Mouse (Mus musculus) heart, embryonic 12.5 days (tissue): ENCODE data around the gene Espl1. TPM values are rescaled to one million over a fixed set of nuclear protein-coding genes. Genes with fewer than 3 reads are reported as not detected.

Source experiments
- ATAC-seq: fragments of 200-750 bp; cut with Nextera tagmentation; 2 replicates; pipeline ENCODE4 v1.8.0; 2017; ENCODE audit warnings: moderate TSS enrichment, moderate library complexity; ENCODE audit not compliant: insufficient number of reproducible peaks, low FRiP score
- H3K27ac ChIP-seq: fragments of 300-500 bp; sonication (generic); 2 replicates; pipeline ENCODE4 v1.5.1; 2016; ENCODE audit warnings: mild to moderate bottlenecking, moderate library complexity; ENCODE audit not compliant: poor library complexity, severe bottlenecking
- H3K27me3 ChIP-seq: fragments of 300-500 bp; sonication (generic); replicated peaks from 2 replicates; pipeline ENCODE4 v1.6.1; 2016; ENCODE audit warnings: mild to moderate bottlenecking, moderate library complexity
- H3K36me3 ChIP-seq: fragments of 300-500 bp; sonication (generic); 2 replicates; pipeline ENCODE4 v1.6.1; 2016; ENCODE audit warnings: mild to moderate bottlenecking, moderate library complexity
- H3K4me1 ChIP-seq: fragments of 300-500 bp; sonication (generic); replicated peaks from 2 replicates; pipeline ENCODE4 v1.6.1; 2016; ENCODE audit warnings: mild to moderate bottlenecking
- H3K4me2 ChIP-seq: fragments of 300-500 bp; sonication (generic); 2 replicates; pipeline ENCODE4 v1.6.1; 2016; ENCODE audit warnings: mild to moderate bottlenecking, moderate library complexity
- H3K4me3 ChIP-seq: fragments of 300-500 bp; sonication (generic); 2 replicates; pipeline ENCODE4 v1.5.1; 2016; ENCODE audit warnings: mild to moderate bottlenecking
- H3K9ac ChIP-seq: fragments of 300-500 bp; sonication (generic); 2 replicates; pipeline ENCODE4 v1.6.1; 2016; ENCODE audit warnings: mild to moderate bottlenecking, moderate library complexity
- H3K9me3 ChIP-seq: fragments of 300-500 bp; sonication (generic); replicated peaks from 2 replicates; pipeline ENCODE4 v1.6.1; 2016; ENCODE audit warnings: mild to moderate bottlenecking, moderate library complexity
- WGBS: fragments of 180-500 bp; shearing (Covaris S2); methylation state at CpG from one replicate; pipeline ENCODE4 v1.1.7; 2016; 5-methylcytosine and 5-hydroxymethylcytosine counted together
- polyA plus RNA-seq: library from polyadenylated mRNA; unstranded; fragments of >200 nt; fragmentation: Nextera tagmentation; extraction: Ambion mirVana; gene quantifications from 2 replicates; pipeline ENCODE4 v1.2.1, GENCODE M21; 2016

The Espl1 gene
- polyA plus RNA-seq, 1 experiment from 2014 or later = 24.0 TPM

- H3K27me3 ChIP-seq = peaks cover 46% of the 10 kb centered on the region
- ATAC-seq = no peak
- peak overlapping the region; percentile 53 for H3K4me3 ChIP-seq
- H3K9me3 ChIP-seq = no peaks in the 10 kb centered on the region
- no peaks in the 10 kb centered on the region for H3K36me3 ChIP-seq
- H3K9ac ChIP-seq = peak overlapping the region; percentile 71; the same call in 1 of the 2 replicates
- peak overlapping the region; percentile 70 for H3K27ac ChIP-seq
- H3K4me1 ChIP-seq = peaks cover 35% of the 10 kb centered on the region
- 38% methylated on average over 16 of the region's 16 CpGs for WGBS
- H3K4me2 ChIP-seq = peak overlapping the region; percentile 90
These were observed 60.6 kb downstream of the Espl1 start for GRCm38 (mm10) chr15:102356501-102357325.

- no peaks in the 10 kb centered on the region for H3K9me3 ChIP-seq
- peak overlapping the region; percentile 57 for H3K4me2 ChIP-seq
- no peaks in the 10 kb centered on the region for H3K36me3 ChIP-seq
- H3K27me3 ChIP-seq = peaks cover 48% of the 10 kb centered on the region
- 2% methylated on average over 25 of the region's 25 CpGs for WGBS
- peaks cover 43% of the 10 kb centered on the region for H3K4me1 ChIP-seq
- H3K27ac ChIP-seq = no peak overlapping the region
- peak overlapping the region; percentile 44; the same call in 1 of the 2 replicates for H3K9ac ChIP-seq
- ATAC-seq = no peak
- H3K4me3 ChIP-seq = peak overlapping the region; percentile 28
These were observed 62.1 kb downstream of the Espl1 start for GRCm38 (mm10) chr15:102358126-102358525.

DNA sequence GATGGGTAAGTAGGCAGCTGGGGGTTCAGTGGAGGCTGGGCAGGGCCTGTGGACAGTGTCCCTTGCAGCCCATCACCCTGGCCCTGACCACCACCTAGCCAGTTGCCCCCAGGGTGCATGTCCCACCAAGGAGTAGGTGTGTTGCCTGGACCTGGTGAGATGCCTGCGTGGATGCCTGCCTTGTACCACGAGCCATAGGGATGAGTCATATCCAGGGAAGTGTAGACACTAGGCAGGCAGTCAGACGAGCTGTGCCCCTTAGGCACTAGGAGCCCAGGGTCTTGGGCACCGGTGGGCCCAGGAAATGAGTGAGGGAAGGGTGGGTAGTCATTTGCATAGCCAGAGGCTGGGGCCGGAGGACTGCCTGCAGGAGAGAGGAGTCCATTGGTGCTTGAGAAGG, 62.8 kb downstream of the Espl1 start:
- Histone ChIP-seq H3K36me3 (no peaks in the 10 kb centered on the region), H3K4me1 (peaks cover 43% of the 10 kb centered on the region), H3K27ac (no peak overlapping the region), H3K9me3 (no peaks in the 10 kb centered on the region), H3K9ac (0 out of 2 replicates have a peak overlapping the region, but pooled peaks have one; percentile 44), H3K4me2 (no peak overlapping the region; the same call in 1 of the 2 replicates), H3K27me3 (peaks cover 51% of the 10 kb centered on the region), H3K4me3 (peak overlapping the region; percentile 28; the same call in 1 of the 2 replicates)
- no peak for ATAC-seq
- WGBS = 20% methylated on average over 5 of the region's 5 CpGs

- H3K4me2 ChIP-seq = peak overlapping the region; percentile 62
- no peak overlapping the region for H3K27ac ChIP-seq
- H3K27me3 ChIP-seq = peaks cover 64% of the 10 kb centered on the region
- peaks cover 39% of the 10 kb centered on the region for H3K4me1 ChIP-seq
- WGBS = 1% methylated on average over 12 of the region's 14 CpGs
- H3K36me3 ChIP-seq = no peaks in the 10 kb centered on the region
- H3K9me3 ChIP-seq = no peaks in the 10 kb centered on the region
- peak overlapping the region; percentile 58 for H3K9ac ChIP-seq
- peak; percentile 56; the same call in 1 of the 2 replicates for ATAC-seq
- H3K4me3 ChIP-seq = peak overlapping the region; percentile 26
These were observed 66.6 kb downstream of the Espl1 start for GRCm38 (mm10) chr15:102362648-102363047.

- H3K27me3 ChIP-seq = peaks cover 54% of the 10 kb centered on the region
- no peak overlapping the region for H3K4me2 ChIP-seq
- H3K4me1 ChIP-seq = peaks cover 22% of the 10 kb centered on the region
- no peak for ATAC-seq
- H3K27ac ChIP-seq = no peak overlapping the region
- H3K9ac ChIP-seq = no peak overlapping the region
- no peak overlapping the region for H3K4me3 ChIP-seq
- no peaks in the 10 kb centered on the region for H3K9me3 ChIP-seq
- H3K36me3 ChIP-seq = no peaks in the 10 kb centered on the region
- 87% methylated on average over 1 of the region's 1 CpGs for WGBS
These were observed 68.6 kb downstream of the Espl1 start for GRCm38 (mm10) chr15:102364678-102365077.

- H3K9ac ChIP-seq = peak overlapping the region; percentile 44
- WGBS = 7% methylated on average over 7 of the region's 7 CpGs
- peaks cover 58% of the 10 kb centered on the region for H3K27me3 ChIP-seq
These were observed 70.2 kb downstream of the Espl1 start for GRCm38 (mm10) chr15:102366238-102366637.

DNA sequence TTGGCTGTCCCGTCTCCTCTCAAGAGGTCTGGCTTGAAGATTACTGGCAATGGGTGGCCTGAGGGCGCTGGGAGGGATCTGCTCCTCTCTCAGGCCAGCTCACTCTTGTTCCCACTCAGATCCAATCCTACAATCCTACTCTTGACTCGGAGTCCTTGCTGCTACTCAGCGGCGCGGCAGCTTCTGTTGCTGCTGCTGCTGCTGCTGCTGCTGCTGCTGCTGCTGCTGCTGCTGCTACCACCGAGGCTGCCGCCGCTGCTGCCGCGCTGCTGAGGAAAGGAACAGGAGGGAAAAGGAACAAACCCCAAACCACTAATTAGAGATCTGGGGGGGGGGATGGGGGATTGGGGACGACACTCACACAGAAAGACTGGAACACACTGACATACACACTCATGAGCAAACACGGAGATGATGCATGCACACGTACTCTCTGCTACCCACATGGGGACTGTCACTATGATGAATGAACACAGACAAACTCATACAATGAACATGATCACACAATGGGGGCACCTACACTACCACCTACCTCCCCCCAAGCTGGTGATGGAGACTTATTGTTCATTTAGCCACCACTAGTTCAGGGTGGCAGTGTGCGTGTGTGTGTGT, 70.8 kb downstream of the Espl1 start, which contains the start of gene Sp7:
TSS of gene Sp7 (minus strand) at position 450 of the 612 bp plus-strand sequence.
- H3K27me3 ChIP-seq = peaks cover 64% of the 10 kb centered on the region
- peak within 1 kb of the TSS; percentile 69 for H3K4me2 ChIP-seq
- WGBS = 9% methylated on average over 15 of the region's 15 CpGs
- H3K36me3 ChIP-seq = no peaks in the 10 kb centered on the region
- H3K4me3 ChIP-seq = peak within 1 kb of the TSS; percentile 33
- no peaks in the 10 kb centered on the region for H3K9me3 ChIP-seq
- H3K27ac ChIP-seq = no peak within 1 kb of the TSS
- H3K4me1 ChIP-seq = peaks cover 36% of the 10 kb centered on the region
- ATAC-seq = no peak
- H3K9ac ChIP-seq = peak within 1 kb of the TSS; percentile 44

More at GRCm38 (mm10) chr15:102366238-102366637, 70.2 kb downstream of the Espl1 start:
- Histone ChIP-seq H3K4me2 (peak overlapping the region; percentile 69), H3K36me3 (no peaks in the 10 kb centered on the region), H3K4me3 (peak overlapping the region; percentile 33), H3K9me3 (no peaks in the 10 kb centered on the region), H3K4me1 (peaks cover 36% of the 10 kb centered on the region), H3K27ac (no peak overlapping the region)
- no peak for ATAC-seq

DNA sequence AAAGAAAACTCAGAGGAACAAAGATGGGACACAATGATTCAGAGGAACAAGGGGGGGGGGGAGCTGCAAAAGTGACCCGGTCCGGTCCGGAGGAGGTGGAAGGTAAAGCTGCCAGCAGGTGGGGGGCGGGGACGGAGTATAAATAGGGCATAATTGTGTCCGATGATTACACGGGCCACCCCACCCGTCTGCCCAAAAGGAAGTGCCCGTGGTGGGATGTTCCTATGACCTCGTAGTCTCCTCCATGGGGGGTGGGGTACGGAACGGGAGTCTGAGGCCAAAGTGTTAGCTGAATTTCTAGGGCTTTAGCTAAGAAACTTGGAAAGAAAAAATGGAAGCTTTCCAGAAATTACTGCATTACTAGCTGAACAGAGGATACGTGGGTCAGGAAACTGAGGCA, 73.9 kb downstream of the Espl1 start:
- H3K27me3 ChIP-seq = peaks cover 57% of the 10 kb centered on the region
- no peak overlapping the region for H3K9ac ChIP-seq
- no peak overlapping the region for H3K27ac ChIP-seq
- H3K36me3 ChIP-seq = no peaks in the 10 kb centered on the region
- H3K9me3 ChIP-seq = no peaks in the 10 kb centered on the region
- peak overlapping the region; percentile 53 for H3K4me2 ChIP-seq
- ATAC-seq = no peak
- H3K4me1 ChIP-seq = peaks cover 28% of the 10 kb centered on the region
- peak overlapping the region; percentile 13; the same call in 1 of the 2 replicates for H3K4me3 ChIP-seq
- WGBS = 11% methylated on average over 13 of the region's 13 CpGs

DNA sequence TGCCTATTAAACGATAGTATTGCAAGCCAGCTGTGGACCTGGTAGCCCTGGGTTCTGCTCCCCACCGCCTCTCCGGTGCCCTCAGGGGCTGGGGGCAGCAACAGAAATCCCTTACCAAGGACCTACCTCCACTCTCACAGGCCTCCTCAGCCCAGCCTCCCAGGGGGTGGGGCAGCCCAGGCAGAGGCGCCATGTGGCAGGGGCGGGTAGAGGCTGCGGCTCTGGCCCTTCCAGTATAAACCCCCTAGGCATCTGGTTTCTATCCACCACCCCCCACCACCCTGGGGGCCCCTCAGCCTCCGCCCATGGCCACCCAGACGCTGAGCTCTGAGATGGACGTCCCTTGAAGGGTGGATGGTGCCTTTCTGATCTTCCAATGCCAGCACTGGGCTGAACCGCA, 74.7 kb downstream of the Espl1 start:
- peak; percentile 65; the same call in 1 of the 2 replicates for ATAC-seq
- 0 out of 2 replicates have a peak overlapping the region, but pooled peaks have one; percentile 3 for H3K4me3 ChIP-seq

More for the DNA sequence above, 74.7 kb downstream of the Espl1 start:
- Histone ChIP-seq H3K36me3 (no peaks in the 10 kb centered on the region), H3K27me3 (peaks cover 51% of the 10 kb centered on the region), H3K4me2 (peak overlapping the region; percentile 53), H3K9ac (peak overlapping the region; percentile 53; the same call in 1 of the 2 replicates), H3K27ac (no peak overlapping the region), H3K9me3 (no peaks in the 10 kb centered on the region), H3K4me1 (peaks cover 25% of the 10 kb centered on the region)
- 4% methylated on average over 10 of the region's 10 CpGs for WGBS
